Mouse (Mus musculus): ENCODE data around the gene Gpr108.

GRCm38 (mm10) chr17:57195326-57196010 is 52.8 kb downstream of the Gpr108 start:
- TF ChIP-seq POLR2A (IDR thresholded peaks at IDR 0.05; ENCODE audit: low read depth, low read length) (no peak), CTCF (IDR thresholded peaks at IDR 0.05; ENCODE audit: extremely low read depth, insufficient read length, insufficient replicate concordance, low read depth, low read length) (no peak)
